Mouse (Mus musculus): ENCODE measurements around the gene Il13. TPM values are rescaled to one million over a fixed set of nuclear protein-coding genes. Genes with fewer than 3 reads are reported as not detected.

The Il13 gene
- polyA plus RNA-seq (2012; rRNA removed): not detected in 2 replicates

- Histone ChIP-seq H3K4me3 (replicated peaks; ENCODE audit: insufficient read depth, low read depth, low read length) (no peak within 1 kb of the TSS), H3K4me1 (ENCODE audit: control insufficient read depth, insufficient read depth, low read length) (no peaks in the 10 kb centered on the region), H3K27me3 (ENCODE audit: control insufficient read depth, insufficient read depth, low read length) (no peaks in the 10 kb centered on the region), H3K27ac (ENCODE audit: insufficient read depth, low read length) (no peak within 1 kb of the TSS)
- TF ChIP-seq CTCF (IDR thresholded peaks at IDR 0.05; ENCODE audit: borderline replicate concordance, insufficient read depth, low read depth, low read length): no peak
- TF ChIP-seq POLR2A (IDR thresholded peaks at IDR 0.05; ENCODE audit: borderline replicate concordance, insufficient read depth, low read length): no peak
- DNase-seq: no peak
- WGBS: 92% methylated on average over 8 of the region's 8 CpGs
Measured at GRCm38 (mm10) chr11:53634556-53634955, at the start of gene Il13. Gene Il13, minus strand, starts transcription at chr11:53634702.

- no peaks in the 10 kb centered on the region for H3K4me1 ChIP-seq (ENCODE audit: control insufficient read depth, insufficient read depth, low read length)
- no peak overlapping the region for H3K27ac ChIP-seq (ENCODE audit: insufficient read depth, low read length)
- DNase-seq: no peak
- no peak for TF ChIP-seq POLR2A (IDR thresholded peaks at IDR 0.05; ENCODE audit: borderline replicate concordance, insufficient read depth, low read length)
- TF ChIP-seq CTCF (IDR thresholded peaks at IDR 0.05; ENCODE audit: borderline replicate concordance, insufficient read depth, low read depth, low read length): no peak
- H3K4me3 ChIP-seq (replicated peaks; ENCODE audit: insufficient read depth, low read depth, low read length): no peak overlapping the region
- WGBS: 89% methylated on average over 9 of the region's 9 CpGs
- no peaks in the 10 kb centered on the region for H3K27me3 ChIP-seq (ENCODE audit: control insufficient read depth, insufficient read depth, low read length)
Measured at GRCm38 (mm10) chr11:53682994-53683530, 48.6 kb upstream of the Il13 start.

- no peak overlapping the region for H3K27ac ChIP-seq (ENCODE audit: insufficient read depth, low read length)
- no peak overlapping the region for H3K4me3 ChIP-seq (replicated peaks; ENCODE audit: insufficient read depth, low read depth, low read length)
- DNase-seq: no peak
- 60% methylated on average over 2 of the region's 2 CpGs for WGBS
- H3K4me1 ChIP-seq (ENCODE audit: control insufficient read depth, insufficient read depth, low read length): no peaks in the 10 kb centered on the region
- H3K27me3 ChIP-seq (ENCODE audit: control insufficient read depth, insufficient read depth, low read length): no peaks in the 10 kb centered on the region
- TF ChIP-seq CTCF (IDR thresholded peaks at IDR 0.05; ENCODE audit: borderline replicate concordance, insufficient read depth, low read depth, low read length) (no peak), POLR2A (IDR thresholded peaks at IDR 0.05; ENCODE audit: borderline replicate concordance, insufficient read depth, low read length) (no peak)
Measured at GRCm38 (mm10) chr11:53682170-53682569, 47.7 kb upstream of the Il13 start.

GRCm38 (mm10) chr11:53681686-53682085 is 47.2 kb upstream of the Il13 start:
- Histone ChIP-seq H3K27ac (ENCODE audit: insufficient read depth, low read length) (no peak overlapping the region), H3K27me3 (ENCODE audit: control insufficient read depth, insufficient read depth, low read length) (no peaks in the 10 kb centered on the region), H3K4me1 (ENCODE audit: control insufficient read depth, insufficient read depth, low read length) (no peaks in the 10 kb centered on the region), H3K4me3 (replicated peaks; ENCODE audit: insufficient read depth, low read depth, low read length) (no peak overlapping the region)
- TF ChIP-seq POLR2A (IDR thresholded peaks at IDR 0.05; ENCODE audit: borderline replicate concordance, insufficient read depth, low read length) (no peak), CTCF (IDR thresholded peaks at IDR 0.05; ENCODE audit: borderline replicate concordance, insufficient read depth, low read depth, low read length) (no peak)
- WGBS: 95% methylated on average over 2 of the region's 2 CpGs
- no peak for DNase-seq

- H3K4me1 ChIP-seq (ENCODE audit: control insufficient read depth, insufficient read depth, low read length): no peaks in the 10 kb centered on the region
- TF ChIP-seq CTCF (IDR thresholded peaks at IDR 0.05; ENCODE audit: borderline replicate concordance, insufficient read depth, low read depth, low read length) (no peak), POLR2A (IDR thresholded peaks at IDR 0.05; ENCODE audit: borderline replicate concordance, insufficient read depth, low read length) (no peak)
- WGBS: 66% methylated on average over 4 of the region's 4 CpGs
- no peak for DNase-seq
- H3K27me3 ChIP-seq (ENCODE audit: control insufficient read depth, insufficient read depth, low read length): no peaks in the 10 kb centered on the region
- H3K27ac ChIP-seq (ENCODE audit: insufficient read depth, low read length): no peak overlapping the region
- H3K4me3 ChIP-seq (replicated peaks; ENCODE audit: insufficient read depth, low read depth, low read length): no peak overlapping the region
Measured at GRCm38 (mm10) chr11:53680141-53680540, 45.6 kb upstream of the Il13 start.

GRCm38 (mm10) chr11:53671414-53671813 is 36.9 kb upstream of the Il13 start:
- WGBS: 96% methylated on average over 4 of the region's 4 CpGs
- no peak for DNase-seq

GRCm38 (mm10) chr11:53664091-53664490 is 29.6 kb upstream of the Il13 start:
- H3K4me1 ChIP-seq (ENCODE audit: control insufficient read depth, insufficient read depth, low read length): peaks cover 3% of the 10 kb centered on the region

More at GRCm38 (mm10) chr11:53671414-53671813, 36.9 kb upstream of the Il13 start:
- no peaks in the 10 kb centered on the region for H3K4me1 ChIP-seq (ENCODE audit: control insufficient read depth, insufficient read depth, low read length)
- no peak for TF ChIP-seq CTCF (IDR thresholded peaks at IDR 0.05; ENCODE audit: borderline replicate concordance, insufficient read depth, low read depth, low read length)
- no peak for TF ChIP-seq POLR2A (IDR thresholded peaks at IDR 0.05; ENCODE audit: borderline replicate concordance, insufficient read depth, low read length)
- no peak overlapping the region for H3K27ac ChIP-seq (ENCODE audit: insufficient read depth, low read length)
- H3K4me3 ChIP-seq (replicated peaks; ENCODE audit: insufficient read depth, low read depth, low read length): no peak overlapping the region
- no peaks in the 10 kb centered on the region for H3K27me3 ChIP-seq (ENCODE audit: control insufficient read depth, insufficient read depth, low read length)

More at GRCm38 (mm10) chr11:53664091-53664490, 29.6 kb upstream of the Il13 start:
- no peak for TF ChIP-seq POLR2A (IDR thresholded peaks at IDR 0.05; ENCODE audit: borderline replicate concordance, insufficient read depth, low read length)
- TF ChIP-seq CTCF (IDR thresholded peaks at IDR 0.05; ENCODE audit: borderline replicate concordance, insufficient read depth, low read depth, low read length): no peak
- Histone ChIP-seq H3K4me3 (replicated peaks; ENCODE audit: insufficient read depth, low read depth, low read length) (no peak overlapping the region), H3K27me3 (ENCODE audit: control insufficient read depth, insufficient read depth, low read length) (no peaks in the 10 kb centered on the region), H3K27ac (ENCODE audit: insufficient read depth, low read length) (no peak overlapping the region)
- no peak for DNase-seq
- WGBS: 71% methylated on average over 5 of the region's 5 CpGs
